Mouse (Mus musculus) embryonic facial prominence, embryonic 10.5 days (tissue): ENCODE results near the gene Anp32e. TPM values are rescaled to one million over a fixed set of nuclear protein-coding genes. Genes with fewer than 3 reads are reported as not detected.
"Not testable (repeated sequence)": the region's sequence is repeated elsewhere in the genome, so short reads cannot be mapped to it uniquely, and the experiment has no call there.

ENCODE experiments used
- DNase-seq: peaks from one replicate; pipeline ENCODE4 v3.0.0-alpha.2; 2017; ENCODE audit warnings: low spot score
- H3K27ac ChIP-seq: fragments of 300-500 bp; sonication (generic); replicated peaks from 2 replicates; pipeline ENCODE4 v1.5.1; 2016; ENCODE audit warnings: mild to moderate bottlenecking
- H3K27me3 ChIP-seq: fragments of 300-500 bp; sonication (generic); replicated peaks from 2 replicates; pipeline ENCODE4 v1.6.1; 2016; ENCODE audit warnings: low read depth, mild to moderate bottlenecking; ENCODE audit not compliant: poor library complexity, severe bottlenecking
- H3K36me3 ChIP-seq: fragments of 300-500 bp; sonication (generic); replicated peaks from 2 replicates; pipeline ENCODE4 v1.6.1; 2016; ENCODE audit warnings: mild to moderate bottlenecking, moderate library complexity
- H3K4me1 ChIP-seq: fragments of 300-500 bp; sonication (generic); 2 replicates; pipeline ENCODE4 v1.6.1; 2016
- H3K4me3 ChIP-seq: fragments of 300-500 bp; sonication (generic); 2 replicates; pipeline ENCODE4 v1.5.1; 2016; ENCODE audit warnings: mild to moderate bottlenecking, moderate library complexity
- H3K9me3 ChIP-seq: fragments of 300-500 bp; sonication (generic); 2 replicates; pipeline ENCODE4 v1.6.1; 2016; ENCODE audit warnings: mild to moderate bottlenecking
- WGBS: fragments of 180-500 bp; shearing (Covaris S2); methylation state at CpG from one replicate; pipeline ENCODE4 v1.1.7; 2016; 5-methylcytosine and 5-hydroxymethylcytosine counted together
- polyA plus RNA-seq: library from polyadenylated mRNA; unstranded; fragments of >200 nt; fragmentation: Nextera tagmentation; extraction: Ambion mirVana; gene quantifications from 2 replicates; pipeline ENCODE4 v1.2.1, GENCODE M21; 2016

Anp32e gene
- polyA plus RNA-seq, 1 experiment from 2014 or later, result 371 TPM

DNA sequence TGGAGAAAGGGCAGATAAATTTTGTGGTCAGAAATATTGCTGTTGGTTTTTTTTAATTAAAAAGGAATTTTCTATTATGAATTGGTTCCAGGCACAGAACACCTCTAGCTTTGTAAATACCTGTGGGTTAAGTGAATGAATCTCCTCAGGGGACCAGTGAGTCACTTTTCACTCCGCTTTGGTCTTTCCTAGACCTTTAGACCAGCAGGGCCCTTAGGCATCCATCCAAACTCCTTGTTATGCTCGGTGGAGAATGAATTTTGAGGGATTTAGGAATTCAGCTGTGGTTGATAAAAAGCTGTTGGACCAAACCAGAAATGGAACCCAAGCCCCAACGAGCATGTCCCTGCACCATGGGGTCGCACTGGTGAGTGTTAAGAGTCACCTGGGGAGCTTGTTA is 21.4 kb upstream of the Anp32e start:
- Histone ChIP-seq H3K9me3 (no peaks in the 10 kb centered on the region), H3K4me1 (peaks cover 48% of the 10 kb centered on the region), H3K27me3 (peaks cover 9% of the 10 kb centered on the region; the same call in 1 of the 2 replicates), H3K4me3 (no peak overlapping the region), H3K36me3 (no peaks in the 10 kb centered on the region), H3K27ac (no peak overlapping the region)
- 47% methylated on average over 4 of the region's 4 CpGs for WGBS
- no peak for DNase-seq

DNA sequence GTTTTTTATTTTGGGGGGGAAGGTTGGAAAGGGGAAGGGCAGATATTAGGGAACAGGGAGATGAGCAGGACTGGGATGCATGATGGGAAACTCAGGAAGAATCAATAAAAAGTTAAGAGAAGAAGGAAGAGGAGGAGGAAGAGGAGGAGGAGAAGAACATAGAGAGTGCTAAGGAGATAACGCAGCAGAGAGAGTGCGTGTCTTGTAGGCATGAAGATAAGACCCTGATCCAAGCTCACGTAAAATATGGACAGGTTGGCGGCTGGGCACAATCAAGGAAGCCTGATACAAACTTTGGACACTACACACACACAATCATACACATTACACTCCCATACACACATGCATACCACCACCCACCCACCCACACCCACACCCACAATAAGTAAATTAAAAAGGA is 14.3 kb upstream of the Anp32e start:
- Histone ChIP-seq H3K36me3 (no peaks in the 10 kb centered on the region), H3K9me3 (no peaks in the 10 kb centered on the region), H3K4me3 (no peak overlapping the region), H3K4me1 (no peaks in the 10 kb centered on the region), H3K27me3 (no peaks in the 10 kb centered on the region), H3K27ac (no peak overlapping the region)
- no peak for DNase-seq
- 94% methylated on average over 4 of the region's 4 CpGs for WGBS

DNA sequence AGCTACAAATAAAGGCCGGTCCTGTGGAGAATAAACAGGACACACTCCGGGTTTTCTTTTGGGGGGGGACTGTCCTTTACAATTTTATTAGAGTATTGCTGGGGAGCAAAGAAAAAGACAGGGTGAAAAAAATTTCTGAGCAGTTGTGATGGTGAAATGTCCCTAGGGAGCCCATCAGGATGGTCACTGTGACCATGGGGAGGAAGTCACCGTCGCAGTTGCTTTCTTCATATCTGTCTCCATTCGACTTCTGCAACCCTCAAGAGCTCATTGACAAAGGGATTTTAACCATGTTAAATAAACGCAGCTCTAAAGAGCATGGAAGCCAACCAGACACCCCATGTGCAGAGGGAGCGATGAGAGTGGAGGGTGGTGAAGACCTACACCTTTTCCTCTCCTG is 12.3 kb upstream of the Anp32e start:
- Histone ChIP-seq H3K9me3 (no peaks in the 10 kb centered on the region), H3K4me3 (no peak overlapping the region), H3K4me1 (no peaks in the 10 kb centered on the region), H3K27me3 (no peaks in the 10 kb centered on the region), H3K36me3 (no peaks in the 10 kb centered on the region), H3K27ac (no peak overlapping the region)
- DNase-seq, result no peak
- 76% methylated on average over 7 of the region's 7 CpGs for WGBS

DNA sequence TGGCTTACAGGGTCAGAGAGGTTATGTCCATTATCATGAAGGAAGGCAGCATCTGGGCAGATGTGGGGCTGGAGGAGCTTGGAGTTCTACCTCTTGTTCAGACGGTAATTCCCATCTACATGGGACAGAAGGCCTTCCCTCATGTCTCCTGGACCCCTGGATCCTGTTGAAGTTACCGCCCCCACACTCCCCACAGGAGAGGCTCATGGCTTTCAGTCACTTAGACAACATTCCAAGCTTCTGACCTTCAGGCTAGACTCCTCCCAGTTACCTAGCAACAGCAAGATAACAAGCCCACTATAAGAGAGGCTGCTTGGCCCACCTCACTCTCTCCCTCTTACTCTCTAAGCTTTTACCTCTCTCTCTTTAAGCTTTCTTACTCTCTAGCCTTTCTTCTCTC is 8.5 kb upstream of the Anp32e start:
- not testable (repeated sequence) for H3K4me3 ChIP-seq, DNase-seq, H3K9me3 ChIP-seq, H3K27me3 ChIP-seq, H3K4me1 ChIP-seq, H3K27ac ChIP-seq, H3K36me3 ChIP-seq
- WGBS, result 63% methylated on average over 2 of the region's 2 CpGs

DNA sequence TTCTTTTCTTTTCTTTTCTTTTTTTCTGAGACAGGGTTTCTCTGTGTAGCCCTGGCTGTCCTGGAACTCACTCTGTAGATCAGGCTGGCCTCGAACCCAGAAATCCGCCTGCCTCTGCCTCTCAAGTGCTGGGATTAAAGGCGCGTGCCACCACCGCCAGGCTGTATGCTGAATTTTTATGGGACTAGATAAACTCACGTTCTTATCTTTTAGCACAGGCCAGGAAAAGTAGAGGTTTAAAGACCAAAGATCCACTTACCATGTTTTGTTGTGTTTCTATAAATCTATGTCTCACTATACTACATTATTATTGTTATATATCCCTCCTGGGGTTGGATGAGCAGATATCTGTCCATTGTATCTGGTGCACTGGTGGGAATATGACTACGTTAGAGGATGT is 5.6 kb upstream of the Anp32e start:
- not testable (repeated sequence) for H3K36me3 ChIP-seq, H3K4me1 ChIP-seq, H3K4me3 ChIP-seq, DNase-seq, H3K27me3 ChIP-seq, H3K9me3 ChIP-seq, H3K27ac ChIP-seq
- WGBS, result 91% methylated on average over 7 of the region's 7 CpGs

DNA sequence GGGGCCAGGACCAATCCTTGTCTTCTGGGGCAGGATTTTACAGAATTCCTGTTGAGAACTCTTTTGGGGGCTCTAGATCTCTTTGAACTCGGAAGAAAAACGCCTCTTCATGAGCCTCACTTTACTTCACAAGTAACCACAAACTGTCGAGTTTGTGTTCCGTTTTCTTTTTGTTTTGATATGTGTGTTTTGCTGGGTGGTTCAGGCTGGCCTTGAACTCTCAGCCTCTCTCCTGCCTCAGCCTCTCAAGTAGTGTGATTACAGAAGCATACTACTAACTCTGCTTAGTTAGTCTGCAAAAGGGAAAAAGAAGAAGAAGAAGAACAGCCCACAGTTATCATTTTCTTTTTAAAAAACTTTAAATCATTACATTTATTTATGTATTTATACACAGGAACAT is 4.9 kb upstream of the Anp32e start:
- 75% methylated on average over 4 of the region's 4 CpGs for WGBS

DNA sequence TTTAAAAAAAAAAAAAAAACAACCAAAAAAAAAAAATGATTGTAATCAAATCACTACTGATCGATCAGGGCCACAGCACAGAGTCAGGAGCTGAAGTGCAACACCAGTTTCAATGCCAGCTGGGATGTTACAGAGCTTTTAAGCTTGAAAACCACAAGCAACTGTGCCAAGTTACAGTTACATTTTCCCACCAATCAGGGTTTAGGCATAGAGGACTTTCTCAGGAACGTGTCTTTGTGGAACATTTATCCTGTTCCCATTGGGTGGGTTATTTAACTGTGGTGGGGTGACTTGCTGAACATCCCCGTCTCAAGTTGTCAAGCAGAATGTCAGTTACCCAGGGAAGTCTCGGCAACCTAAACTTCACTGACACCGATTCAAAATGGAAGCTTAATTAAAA is 4.0 kb upstream of the Anp32e start:
- no peaks in the 10 kb centered on the region for H3K9me3 ChIP-seq
- no peaks in the 10 kb centered on the region for H3K4me1 ChIP-seq
- no peak overlapping the region for H3K4me3 ChIP-seq
- 87% methylated on average over 5 of the region's 5 CpGs for WGBS
- H3K36me3 ChIP-seq, result no peaks in the 10 kb centered on the region
- H3K27ac ChIP-seq, result no peak overlapping the region
- H3K27me3 ChIP-seq, result no peaks in the 10 kb centered on the region
- DNase-seq, result no peak

More for the DNA sequence above, 4.9 kb upstream of the Anp32e start:
- no peak overlapping the region for H3K4me3 ChIP-seq
- no peaks in the 10 kb centered on the region for H3K36me3 ChIP-seq
- no peak overlapping the region for H3K27ac ChIP-seq
- no peak for DNase-seq
- H3K4me1 ChIP-seq, result no peaks in the 10 kb centered on the region
- H3K9me3 ChIP-seq, result no peaks in the 10 kb centered on the region
- no peaks in the 10 kb centered on the region for H3K27me3 ChIP-seq

DNA sequence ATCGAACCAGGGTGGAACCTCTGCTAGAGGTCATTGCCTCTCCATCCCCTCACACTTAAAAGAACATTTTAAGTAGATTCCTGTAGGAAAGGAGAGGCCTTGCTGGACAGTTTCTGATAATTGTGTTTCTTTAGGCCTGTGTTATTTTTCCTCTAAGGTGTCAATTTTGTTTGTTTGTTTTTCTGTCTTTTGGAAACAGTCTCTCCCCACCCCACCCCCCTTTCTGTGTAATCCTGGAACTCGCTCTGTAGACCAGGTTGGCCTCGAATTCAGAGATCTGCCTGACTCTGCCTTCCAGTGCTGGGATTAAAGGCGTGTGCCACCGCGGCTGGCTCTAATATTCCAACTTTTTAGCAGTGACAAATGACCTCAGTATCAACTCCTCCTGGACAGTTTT is 787 bp upstream of the Anp32e start:
- Histone ChIP-seq H3K27me3 (no peaks in the 10 kb centered on the region), H3K36me3 (peaks cover 12% of the 10 kb centered on the region), H3K4me1 (peaks cover 19% of the 10 kb centered on the region), H3K4me3 (peak overlapping the region; percentile 89), H3K9me3 (no peaks in the 10 kb centered on the region), H3K27ac (peak overlapping the region; percentile 99)
- DNase-seq, result no peak
- 74% methylated on average over 6 of the region's 6 CpGs for WGBS

DNA sequence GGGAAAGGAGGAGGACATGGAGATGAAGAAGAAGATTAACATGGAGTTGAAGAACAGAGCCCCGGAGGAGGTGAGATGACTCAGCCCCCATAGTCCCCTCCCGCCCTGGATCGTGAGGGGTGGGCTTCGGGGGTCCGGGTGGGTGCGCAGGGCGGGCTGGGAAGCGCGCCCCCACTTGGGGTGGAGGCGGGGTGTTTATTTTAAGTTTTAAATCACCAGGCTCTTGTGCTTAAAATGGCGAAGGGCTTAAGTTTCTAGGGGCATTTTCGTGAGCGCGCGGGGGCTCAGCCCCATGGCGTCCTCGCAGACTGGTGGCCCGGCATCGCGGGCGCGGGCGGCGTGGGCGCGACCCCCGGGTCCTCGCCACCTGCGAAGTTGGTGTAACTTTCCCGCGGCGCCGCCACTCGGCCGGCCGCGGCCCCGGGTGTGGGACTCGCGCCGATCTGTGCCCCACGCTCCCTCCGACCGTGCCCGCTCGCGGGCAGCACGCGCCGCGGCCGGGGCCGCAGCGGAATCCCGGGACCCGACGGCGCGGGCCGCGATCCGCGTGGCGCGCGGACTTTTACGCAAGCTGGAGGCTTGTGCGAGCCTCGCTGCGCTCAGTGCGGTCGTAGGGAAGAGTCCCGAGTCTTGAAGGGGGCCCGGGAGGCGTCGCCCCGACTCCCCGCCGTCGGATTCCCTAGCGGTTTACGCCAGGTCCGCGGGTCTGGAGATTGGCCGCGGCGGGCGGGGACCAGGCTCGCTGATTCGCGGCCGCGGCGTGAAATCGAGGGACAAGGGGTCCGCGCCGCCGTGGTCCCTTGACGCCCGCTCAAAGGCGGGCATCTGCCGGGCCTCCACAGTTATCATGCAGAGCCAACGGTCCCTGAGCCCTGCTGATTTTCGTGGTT is 780 bp downstream of the Anp32e start:
- peak overlapping the region; percentile 99 for H3K27ac ChIP-seq
- DNase-seq, result peak; percentile 73
- H3K4me1 ChIP-seq, result peaks cover 19% of the 10 kb centered on the region
- peaks cover 28% of the 10 kb centered on the region for H3K36me3 ChIP-seq
- H3K4me3 ChIP-seq, result peak overlapping the region; percentile 89
- under 1% methylated on average over 105 of the region's 105 CpGs for WGBS
- no peaks in the 10 kb centered on the region for H3K9me3 ChIP-seq
- no peaks in the 10 kb centered on the region for H3K27me3 ChIP-seq

DNA sequence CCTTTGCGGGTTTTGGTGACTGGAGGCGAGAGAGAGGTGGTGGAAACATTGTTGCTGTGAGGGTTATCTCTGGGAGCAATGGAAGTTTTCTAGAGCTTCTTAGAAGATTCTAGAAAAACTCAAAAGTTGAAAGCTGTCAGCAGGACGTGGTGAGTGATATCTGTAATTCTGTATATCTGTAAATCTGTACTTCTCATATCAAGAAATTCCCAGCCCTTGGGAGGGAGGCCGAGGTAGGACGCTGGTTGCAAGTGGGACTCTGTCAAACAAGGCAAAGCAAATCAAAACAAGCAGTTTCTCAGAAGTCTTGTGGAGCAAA is 1.4 kb downstream of the Anp32e start:
- H3K4me1 ChIP-seq, result peaks cover 19% of the 10 kb centered on the region
- DNase-seq, result peak; percentile 30
- peak overlapping the region; percentile 99 for H3K27ac ChIP-seq
- no peaks in the 10 kb centered on the region for H3K27me3 ChIP-seq
- H3K4me3 ChIP-seq, result peak overlapping the region; percentile 89
- H3K36me3 ChIP-seq, result peaks cover 34% of the 10 kb centered on the region
- WGBS, result 7% methylated on average over 5 of the region's 5 CpGs
- no peaks in the 10 kb centered on the region for H3K9me3 ChIP-seq

DNA sequence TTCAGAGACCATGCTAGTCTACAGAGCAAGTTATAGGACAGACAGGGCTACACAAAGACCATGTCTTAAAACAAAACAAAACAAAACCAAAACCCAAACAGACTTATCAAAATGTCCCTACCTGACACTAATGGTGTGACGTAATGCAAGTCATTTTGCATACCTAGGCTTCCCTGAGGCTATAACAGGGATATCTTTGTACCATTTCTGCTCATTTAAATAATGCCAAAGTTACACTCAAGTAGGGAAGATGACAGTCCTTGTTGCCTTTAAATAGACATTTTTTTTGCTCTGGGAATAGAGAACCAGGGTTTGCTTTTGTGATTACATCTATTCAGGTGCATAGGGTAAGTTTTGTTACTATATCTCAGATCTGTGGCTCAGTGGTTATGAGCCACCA is 2.4 kb downstream of the Anp32e start:
- DNase-seq, result no peak
- peaks cover 19% of the 10 kb centered on the region for H3K4me1 ChIP-seq
- H3K27me3 ChIP-seq, result no peaks in the 10 kb centered on the region
- 93% methylated on average over 1 of the region's 1 CpGs for WGBS
- H3K27ac ChIP-seq, result no peak overlapping the region
- peak overlapping the region; percentile 89; the same call in 1 of the 2 replicates for H3K4me3 ChIP-seq
- H3K9me3 ChIP-seq, result no peaks in the 10 kb centered on the region
- peaks cover 43% of the 10 kb centered on the region for H3K36me3 ChIP-seq

DNA sequence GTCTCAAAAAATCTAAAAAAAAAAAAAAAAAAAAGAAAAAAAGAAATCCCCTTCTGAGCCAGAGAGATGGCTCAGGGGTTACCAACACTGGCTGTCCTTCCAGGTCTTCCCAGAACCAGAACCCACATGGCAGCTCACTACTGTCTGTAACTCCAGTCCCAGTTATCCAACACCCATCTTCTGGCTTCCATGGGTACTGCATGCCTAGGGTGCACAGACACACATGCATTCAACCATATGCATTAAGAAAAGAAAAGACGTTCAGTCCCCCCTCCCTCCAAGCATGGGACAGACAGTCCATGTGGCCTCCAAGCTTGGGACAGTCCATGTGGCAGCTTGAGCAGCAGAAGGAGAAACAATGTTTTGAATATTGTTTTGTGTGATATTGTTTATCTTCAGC is 3.1 kb downstream of the Anp32e start:
- H3K9me3 ChIP-seq, result no peaks in the 10 kb centered on the region
- peak overlapping the region; percentile 25; the same call in 1 of the 2 replicates for H3K4me3 ChIP-seq
- DNase-seq, result no peak
- peaks cover 50% of the 10 kb centered on the region for H3K36me3 ChIP-seq
- peaks cover 19% of the 10 kb centered on the region for H3K4me1 ChIP-seq
- H3K27me3 ChIP-seq, result no peaks in the 10 kb centered on the region
- WGBS, result 76% methylated on average over 1 of the region's 1 CpGs
- H3K27ac ChIP-seq, result no peak overlapping the region

DNA sequence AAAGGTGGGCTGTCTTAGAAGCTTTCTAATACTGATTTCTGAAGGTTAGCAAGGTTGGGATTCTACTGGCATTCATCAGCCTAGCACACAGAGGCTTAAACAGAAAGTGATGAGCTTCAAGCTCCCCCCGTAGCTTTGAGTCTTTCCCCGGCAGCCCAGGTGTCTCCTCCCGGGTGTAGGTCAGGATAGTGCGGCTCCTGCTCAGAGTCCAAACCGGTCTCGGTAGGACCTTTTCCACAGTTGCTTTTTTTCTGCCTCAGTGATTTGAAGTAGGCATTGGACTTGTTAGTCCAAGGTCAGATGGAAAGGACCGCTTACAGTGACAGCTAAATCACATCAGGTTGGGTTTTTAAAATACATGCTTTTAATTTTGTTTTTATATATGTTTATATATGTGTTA is 3.5 kb downstream of the Anp32e start:
- DNase-seq, result no peak
- H3K27ac ChIP-seq, result no peak overlapping the region
- peaks cover 19% of the 10 kb centered on the region for H3K4me1 ChIP-seq
- H3K36me3 ChIP-seq, result peaks cover 54% of the 10 kb centered on the region
- no peaks in the 10 kb centered on the region for H3K27me3 ChIP-seq
- no peaks in the 10 kb centered on the region for H3K9me3 ChIP-seq
- 94% methylated on average over 7 of the region's 7 CpGs for WGBS
- H3K4me3 ChIP-seq, result peak overlapping the region; percentile 25; the same call in 1 of the 2 replicates
